Mouse (Mus musculus) urinary bladder, postnatal 14 days (tissue): Measurements from ENCODE around the gene Ctr9.

ENCODE experiments used
- DNase-seq: peaks from one replicate; pipeline ENCODE4 v3.0.0; 2021; ENCODE audit warnings: low spot score

Ctr9 gene

DNA sequence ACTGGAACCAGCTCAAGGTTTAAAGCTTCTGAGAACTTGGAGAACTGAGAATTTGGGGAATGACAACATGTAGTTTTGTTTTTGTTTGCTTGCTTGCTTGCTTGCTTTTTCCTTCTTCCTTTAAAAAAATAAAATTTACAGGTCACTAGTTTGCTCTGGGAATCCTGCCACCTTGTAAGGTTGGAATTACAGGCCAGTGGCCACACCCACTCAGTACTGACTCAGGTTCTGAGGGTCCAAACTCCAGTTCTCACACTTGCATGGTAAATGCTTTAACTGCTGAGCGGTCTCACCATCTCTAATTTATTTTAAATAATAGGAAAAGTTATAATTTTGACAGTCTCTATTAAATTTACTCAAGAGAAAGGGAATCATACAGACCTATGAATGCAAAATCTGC lies 69.4 kb downstream of the Ctr9 start:
- DNase-seq = no peak
